ENCODE assay signal across 17 mouse cellular contexts in the genomic region with DNA sequence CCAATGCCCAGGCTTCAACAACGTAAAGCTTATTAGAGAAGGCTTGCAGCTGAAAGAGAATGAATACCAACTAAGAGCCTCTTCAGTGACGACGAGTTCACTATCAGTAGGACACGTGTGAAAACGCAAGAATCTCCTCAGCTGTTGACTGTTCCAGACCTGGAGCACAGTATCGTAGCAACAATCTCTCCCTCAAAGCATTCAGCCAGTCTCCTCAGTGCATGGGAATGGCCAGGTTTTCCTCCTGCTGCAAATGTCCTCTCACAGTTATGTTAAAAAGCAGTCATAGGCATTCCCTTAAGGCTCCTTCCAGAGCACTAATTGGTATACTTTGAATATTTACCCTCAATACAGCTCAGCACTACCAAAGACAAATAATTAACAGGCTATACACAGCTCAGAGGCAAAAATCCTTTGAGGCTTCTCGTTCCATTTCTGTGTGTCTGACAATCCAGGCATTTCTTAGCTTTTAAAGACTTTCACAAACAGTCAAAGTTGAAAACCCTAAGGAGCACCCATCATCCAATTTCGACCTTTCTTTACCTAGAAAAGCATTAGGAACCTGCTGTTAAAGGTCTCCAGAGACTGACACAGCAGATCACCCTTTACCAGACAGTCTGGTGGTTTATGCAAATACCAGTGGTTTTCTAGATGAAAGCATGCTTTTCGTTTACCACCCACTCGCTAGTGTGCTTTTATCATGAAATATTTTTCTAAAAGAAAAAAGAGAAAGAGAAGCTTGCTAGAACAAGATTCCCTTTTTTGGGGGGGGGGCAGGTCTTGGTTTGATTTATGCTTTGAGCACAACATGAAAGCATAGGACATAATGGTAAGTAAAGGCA. TPM values are rescaled to one million over a fixed set of nuclear protein-coding genes. Genes with fewer than 3 reads are reported as not detected.
A peak's percentile ranks its signal among the peaks of the same experiment; 100 is the strongest.
DNase-seq lines count a peak whose midpoint lies in the region; ATAC-seq lines count a peak whose summit lies in the region.
"Had no signal": no experiment of that assay in that cellular context is flagged by ENCODE, and none has a peak within 500 bp of the region (broad histone marks: within the 10 kb centered on the region; RNA-seq: fewer than 3 reads in every experiment).

No protein-coding gene starts in this region.

- ATAC-seq in forebrain, embryonic 15.5 days (replicated peaks) = 0 out of 2 replicates have a peak, but pooled peaks have one; percentile 23
- no peak for ATAC-seq in forebrain, embryonic 12.5 days (ENCODE audit: low FRiP score)
- ATAC-seq in neural tube, embryonic 13.5 days (ENCODE audit: low read depth) = peak; percentile 15; the same call in 1 of the 2 replicates
- ATAC-seq in neural tube, embryonic 15.5 days (ENCODE audit: low FRiP score) = no peak
- ATAC-seq in activated CD4-positive, CD25-positive, alpha-beta regulatory T cell, adult 4 months = peak; percentile 85

- no peaks in the 10 kb centered on the region for H3K9me3 ChIP-seq in forebrain, embryonic 15.5 days
- no peaks in the 10 kb centered on the region for H3K9me3 ChIP-seq in forebrain, embryonic 12.5 days
- H3K9me3 ChIP-seq in neural tube, embryonic 13.5 days = no peaks in the 10 kb centered on the region
- H3K9me3 ChIP-seq in neural tube, embryonic 15.5 days (replicated peaks) = no peaks in the 10 kb centered on the region
- H3K9me3 ChIP-seq: heart, embryonic 10.5 days; liver, embryonic 13.5 days had no signal

- H3K27ac ChIP-seq in forebrain, embryonic 15.5 days (replicated peaks) = no peak overlapping the region
- H3K27ac ChIP-seq in forebrain, embryonic 12.5 days = no peak overlapping the region
- H3K27ac ChIP-seq in neural tube, embryonic 13.5 days (replicated peaks) = no peak overlapping the region
- no peak overlapping the region for H3K27ac ChIP-seq in neural tube, embryonic 15.5 days (replicated peaks)
- H3K27ac ChIP-seq: gastrocnemius, adult 2 months; heart, embryonic 10.5 days; kidney, postnatal 0 days; liver, embryonic 13.5 days had no signal

- no peaks in the 10 kb centered on the region for H3K36me3 ChIP-seq in forebrain, embryonic 15.5 days
- H3K36me3 ChIP-seq in forebrain, embryonic 12.5 days (replicated peaks) = no peaks in the 10 kb centered on the region
- no peaks in the 10 kb centered on the region for H3K36me3 ChIP-seq in neural tube, embryonic 13.5 days
- no peaks in the 10 kb centered on the region for H3K36me3 ChIP-seq in neural tube, embryonic 15.5 days
- H3K36me3 ChIP-seq: heart, embryonic 10.5 days; liver, embryonic 13.5 days had no signal

- peak; percentile 28 for DNase-seq in naive thymus-derived CD4-positive, alpha-beta T cell, adult 2 months (ENCODE audit: low read depth)
- no peak for DNase-seq in testis, postnatal 10 days (ENCODE audit: low spot score)
- no peak for DNase-seq in adrenal gland, adult (ENCODE audit: inconsistent age in 2 of 2, low spot score in 1 of 2)
- DNase-seq: adrenal gland, adult 2 months; gastrocnemius, adult 2 months; left cerebral cortex, postnatal 4 days; liver, embryonic 13.5 days; lung, postnatal 10 days; right cerebral cortex, postnatal 4 days had no signal

- WGBS in forebrain, embryonic 15.5 days = 40% methylated on average over 10 of the region's 10 CpGs
- 62% methylated on average over 10 of the region's 10 CpGs for WGBS in forebrain, embryonic 12.5 days
- 78% methylated on average over 10 of the region's 10 CpGs for WGBS in neural tube, embryonic 13.5 days
- WGBS in neural tube, embryonic 15.5 days = 70% methylated on average over 10 of the region's 10 CpGs

- H3K4me2 ChIP-seq in forebrain, embryonic 15.5 days (replicated peaks) = no peak overlapping the region
- no peak overlapping the region for H3K4me2 ChIP-seq in forebrain, embryonic 12.5 days
- no peak overlapping the region for H3K4me2 ChIP-seq in neural tube, embryonic 13.5 days
- no peak overlapping the region for H3K4me2 ChIP-seq in neural tube, embryonic 15.5 days
- H3K4me2 ChIP-seq: liver, embryonic 13.5 days had no signal

- H3K9ac ChIP-seq in forebrain, embryonic 15.5 days (replicated peaks) = no peak overlapping the region
- no peak overlapping the region for H3K9ac ChIP-seq in forebrain, embryonic 12.5 days
- no peak overlapping the region for H3K9ac ChIP-seq in neural tube, embryonic 13.5 days
- H3K9ac ChIP-seq in neural tube, embryonic 15.5 days (replicated peaks) = no peak overlapping the region
- H3K9ac ChIP-seq: liver, embryonic 13.5 days had no signal

- H3K27me3 ChIP-seq in forebrain, embryonic 15.5 days = no peaks in the 10 kb centered on the region
- H3K27me3 ChIP-seq in forebrain, embryonic 12.5 days = no peaks in the 10 kb centered on the region
- H3K27me3 ChIP-seq in neural tube, embryonic 13.5 days = no peaks in the 10 kb centered on the region
- H3K27me3 ChIP-seq in neural tube, embryonic 15.5 days (replicated peaks) = no peaks in the 10 kb centered on the region
- H3K27me3 ChIP-seq: liver, embryonic 13.5 days had no signal

- H3K4me1 ChIP-seq in forebrain, embryonic 15.5 days = peaks cover 15% of the 10 kb centered on the region; the same call in 1 of the 2 replicates
- peaks cover 9% of the 10 kb centered on the region for H3K4me1 ChIP-seq in forebrain, embryonic 12.5 days
- peaks cover 25% of the 10 kb centered on the region; the same call in 1 of the 2 replicates for H3K4me1 ChIP-seq in neural tube, embryonic 13.5 days (replicated peaks)
- peaks cover 11% of the 10 kb centered on the region; the same call in 1 of the 2 replicates for H3K4me1 ChIP-seq in neural tube, embryonic 15.5 days
- H3K4me1 ChIP-seq: liver, embryonic 13.5 days had no signal

- H3K4me3 ChIP-seq in forebrain, embryonic 15.5 days = no peak overlapping the region
- no peak overlapping the region for H3K4me3 ChIP-seq in forebrain, embryonic 12.5 days (replicated peaks)
- H3K4me3 ChIP-seq in neural tube, embryonic 13.5 days = no peak overlapping the region
- no peak overlapping the region for H3K4me3 ChIP-seq in neural tube, embryonic 15.5 days (replicated peaks)
- H3K4me3 ChIP-seq: gastrocnemius, adult 2 months; heart, embryonic 10.5 days; liver, embryonic 13.5 days had no signal

RNA-seq across cellular contexts. Expression of gene Rag2, which starts 8.8 kb away (rescaled TPM):
- polyA plus RNA-seq in forebrain, embryonic 15.5 days (2015; fragmentation: Nextera tagmentation; extraction: Ambion mirVana) = not detected in 2 replicates
- not detected in 2 replicates for polyA plus RNA-seq in forebrain, embryonic 12.5 days (2016; fragmentation: Nextera tagmentation; extraction: Ambion mirVana)
- polyA plus RNA-seq in neural tube, embryonic 13.5 days (2015; fragmentation: Nextera tagmentation; extraction: Ambion mirVana) = 0.07 TPM in 1 of 2 replicates, not detected in the other
- 13.1 TPM in 1 of 2 replicates, not detected in the other for polyA plus RNA-seq in neural tube, embryonic 15.5 days (2015; fragmentation: Nextera tagmentation; extraction: Ambion mirVana)
- polyA plus RNA-seq in activated CD4-positive, CD25-positive, alpha-beta regulatory T cell, adult 4 months (2017; shearing (Covaris generic)) = not detected
- polyA plus RNA-seq: adrenal gland, adult 2 months; cortical plate, adult 2 months; heart, embryonic 10.5 days; kidney, postnatal 0 days had no signal

RNA-seq across cellular contexts. Expression of gene Rag1, which starts 33.6 kb away (rescaled TPM):
- 0.06 and 0.14 TPM in 2 replicates for polyA plus RNA-seq in forebrain, embryonic 15.5 days (2015; fragmentation: Nextera tagmentation; extraction: Ambion mirVana)
- 0.04 and 0.14 TPM in 2 replicates for polyA plus RNA-seq in forebrain, embryonic 12.5 days (2016; fragmentation: Nextera tagmentation; extraction: Ambion mirVana)
- 0.04 TPM in 2 replicates for polyA plus RNA-seq in neural tube, embryonic 13.5 days (2015; fragmentation: Nextera tagmentation; extraction: Ambion mirVana)
- polyA plus RNA-seq in neural tube, embryonic 15.5 days (2015; fragmentation: Nextera tagmentation; extraction: Ambion mirVana) = 0.04 and 11.6 TPM in 2 replicates
- polyA plus RNA-seq in activated CD4-positive, CD25-positive, alpha-beta regulatory T cell, adult 4 months (2017; shearing (Covaris generic)) = not detected
- polyA plus RNA-seq: adrenal gland, adult 2 months; heart, embryonic 10.5 days had no signal

RNA-seq across cellular contexts. Expression of gene B230118H07Rik, which starts 33.6 kb away (rescaled TPM):
- 48.7 and 52.2 TPM in 2 replicates for polyA plus RNA-seq in forebrain, embryonic 15.5 days (2015; fragmentation: Nextera tagmentation; extraction: Ambion mirVana)
- polyA plus RNA-seq in forebrain, embryonic 12.5 days (2016; fragmentation: Nextera tagmentation; extraction: Ambion mirVana) = 51.7 and 59.1 TPM in 2 replicates
- 60.5 and 66.7 TPM in 2 replicates for polyA plus RNA-seq in neural tube, embryonic 13.5 days (2015; fragmentation: Nextera tagmentation; extraction: Ambion mirVana)
- 50.1 and 53.8 TPM in 2 replicates for polyA plus RNA-seq in neural tube, embryonic 15.5 days (2015; fragmentation: Nextera tagmentation; extraction: Ambion mirVana)
- polyA plus RNA-seq in activated CD4-positive, CD25-positive, alpha-beta regulatory T cell, adult 4 months (2017; shearing (Covaris generic)) = 1 to 10 TPM; 2.4 to 2.5 TPM

Comparison
In these comparisons a context has a peak if more than half of its experiments do, and no peak if none do; other contexts are left out.
1. ATAC-seq: peak in forebrain, embryonic 15.5 days (single experiment), neural tube, embryonic 13.5 days (single experiment) and activated CD4-positive, CD25-positive, alpha-beta regulatory T cell, adult 4 months (single experiment); none in forebrain, embryonic 12.5 days (single experiment) and neural tube, embryonic 15.5 days (single experiment).
2. RNA of gene B230118H07Rik, which starts 33.6 kb away (polyA plus RNA-seq): 60.5 to 66.7 TPM in neural tube, embryonic 13.5 days, 51.7 to 59.1 TPM in forebrain, embryonic 12.5 days, 48.7 to 52.2 TPM in forebrain, embryonic 15.5 days and 50.1 to 53.8 TPM in neural tube, embryonic 15.5 days; 2.4 to 2.5 TPM in activated CD4-positive, CD25-positive, alpha-beta regulatory T cell, adult 4 months; every median in the first group is over 10 times any median in the second.